Mouse (Mus musculus) MEL (cell line): ENCODE results near the gene Farp1. TPM values are rescaled to one million over a fixed set of nuclear protein-coding genes. Genes with fewer than 3 reads are reported as not detected.

Experiments
- DNase-seq: peaks from one replicate; pipeline ENCODE4 v3.0.0; 2011; ENCODE audit warnings: low read depth, low spot score
- H3K27ac ChIP-seq: 2 replicates; pipeline ENCODE4 v1.5.1; 2012; ENCODE audit warnings: low read depth, mild to moderate bottlenecking, control low read depth, low read length, moderate library complexity; ENCODE audit not compliant: control insufficient read depth
- H3K27me3 ChIP-seq, 2 experiments: fragments of 150-350 bp in 1 of 2; sonication (generic) in 1 of 2; 2 replicates each; pipeline ENCODE4 v1.6.1; 2012; ENCODE audit warnings: low read length in 2 of 2, mild to moderate bottlenecking in 2 of 2, improper control_type of control experiment in 1 of 2, moderate library complexity in 1 of 2; ENCODE audit not compliant: insufficient read depth in 2 of 2, control insufficient read depth in 1 of 2
- H3K36me3 ChIP-seq, 2 experiments: 2 replicates each; pipeline ENCODE4 v1.6.1; 2012 to 2014; ENCODE audit warnings: low read length in 2 of 2, improper control_type of control experiment in 1 of 2, inconsistent platforms in 1 of 2, mild to moderate bottlenecking in 1 of 2; ENCODE audit not compliant: insufficient read depth in 2 of 2, control insufficient read depth in 1 of 2
- H3K4me1 ChIP-seq, 2 experiments: fragments of 150-350 bp in 1 of 2; sonication (generic) in 1 of 2; 2 replicates each; pipeline ENCODE4 v1.6.1; 2012; ENCODE audit warnings: low read length in 2 of 2, improper control_type of control experiment in 1 of 2, mild to moderate bottlenecking in 1 of 2; ENCODE audit not compliant: insufficient read depth in 2 of 2, control insufficient read depth in 1 of 2
- H3K4me3 ChIP-seq, 2 experiments: fragments of 150-350 bp in 1 of 2; sonication (generic) in 1 of 2; 2 replicates each; pipeline ENCODE4 v1.5.1; 2012; ENCODE audit warnings: low read depth in 2 of 2, low read length in 2 of 2, mild to moderate bottlenecking in 2 of 2, moderate library complexity in 2 of 2, control low read depth in 1 of 2, improper control_type of control experiment in 1 of 2; ENCODE audit not compliant: control insufficient read depth in 1 of 2, insufficient read depth in 1 of 2
- H3K79me2 ChIP-seq: 2 replicates; pipeline ENCODE4 v1.6.1; 2012; ENCODE audit warnings: mild to moderate bottlenecking, low read length, moderate library complexity; ENCODE audit not compliant: control insufficient read depth, poor library complexity, insufficient read depth
- H3K9ac ChIP-seq: 2 replicates; pipeline ENCODE4 v1.6.1; 2012; ENCODE audit warnings: low read depth, mild to moderate bottlenecking, control low read depth, low read length, moderate library complexity; ENCODE audit not compliant: control insufficient read depth, poor library complexity, severe bottlenecking
- H3K9me3 ChIP-seq: fragments of 150-350 bp; sonication (generic); replicated peaks from 2 replicates; pipeline ENCODE4 v1.6.1; 2012; ENCODE audit warnings: mild to moderate bottlenecking, low read length, improper control_type of control experiment, moderate library complexity; ENCODE audit not compliant: insufficient read depth
- BHLHE40 ChIP-seq: IDR thresholded peaks from 2 replicates; pipeline ENCODE4 v1.6.1; 2012; ENCODE audit warnings: low read depth, mild to moderate bottlenecking, inconsistent platforms, low read length, improper control_type of control experiment, borderline replicate concordance
- CTCF ChIP-seq, 3 experiments: IDR thresholded peaks in 2 of 3; conservative IDR thresholded peaks in 1 of 3; 2 replicates each; pipeline ENCODE4 v1.5.1; 2011 to 2012; ENCODE audit warnings: low read length in 3 of 3, low read depth in 2 of 3, mild to moderate bottlenecking in 2 of 3, improper control_type of control experiment in 1 of 3, inconsistent platforms in 1 of 3, mixed read lengths in 1 of 3, moderate library complexity in 1 of 3; ENCODE audit not compliant: control insufficient read depth in 1 of 3, insufficient read depth in 1 of 3, poor library complexity in 1 of 3, severe bottlenecking in 1 of 3
- E2F4 ChIP-seq: IDR thresholded peaks from 2 replicates; pipeline ENCODE4 v1.6.1; 2011; ENCODE audit warnings: low read depth, low read length, improper control_type of control experiment, borderline replicate concordance
- ETS1 ChIP-seq: IDR thresholded peaks from 2 replicates; pipeline ENCODE4 v1.6.1; 2012; ENCODE audit warnings: low read depth, mild to moderate bottlenecking, inconsistent platforms, low read length, improper control_type of control experiment, moderate library complexity
- GATA1 ChIP-seq: IDR thresholded peaks from 2 replicates; pipeline ENCODE4 v1.6.1; 2011; ENCODE audit warnings: low read depth, low read length, improper control_type of control experiment
- JUND ChIP-seq: IDR thresholded peaks from 2 replicates; pipeline ENCODE4 v1.6.1; 2011; ENCODE audit warnings: low read depth, mild to moderate bottlenecking, improper control_type of control experiment, low read length
- KAT2A ChIP-seq: conservative IDR thresholded peaks from 2 replicates; pipeline ENCODE4 v1.6.1; 2012; ENCODE audit warnings: low read depth, low read length, improper control_type of control experiment, inconsistent platforms
- MAFK ChIP-seq: IDR thresholded peaks from 2 replicates; pipeline ENCODE4 v1.6.1; 2011; ENCODE audit warnings: low read depth, mild to moderate bottlenecking, low read length, improper control_type of control experiment, borderline replicate concordance
- MAZ ChIP-seq: IDR thresholded peaks from 2 replicates; pipeline ENCODE4 v1.6.1; 2012; ENCODE audit warnings: low read depth, mild to moderate bottlenecking, inconsistent platforms, low read length, improper control_type of control experiment
- MXI1 ChIP-seq: IDR thresholded peaks from 2 replicates; pipeline ENCODE4 v1.6.1; 2011; ENCODE audit warnings: mild to moderate bottlenecking, low read depth, low read length, improper control_type of control experiment
- MYB ChIP-seq: IDR thresholded peaks from 2 replicates; pipeline ENCODE4 v1.6.1; 2011; ENCODE audit warnings: mild to moderate bottlenecking, low read depth, low read length, improper control_type of control experiment
- MYC ChIP-seq: IDR thresholded peaks from 2 replicates; pipeline ENCODE4 v1.6.1; 2011; ENCODE audit warnings: low read depth, mild to moderate bottlenecking, low read length, improper control_type of control experiment, moderate library complexity
- POLR2AphosphoS5 ChIP-seq: IDR thresholded peaks from 2 replicates; pipeline ENCODE4 v1.6.1; 2012; ENCODE audit warnings: low read depth, borderline replicate concordance, mild to moderate bottlenecking, inconsistent platforms, low read length, moderate library complexity, mixed read lengths
- RCOR1 ChIP-seq: IDR thresholded peaks from 2 replicates; pipeline ENCODE4 v1.6.1; 2012; ENCODE audit warnings: low read depth, mild to moderate bottlenecking, inconsistent platforms, low read length, improper control_type of control experiment
- SIN3A ChIP-seq: IDR thresholded peaks from 2 replicates; pipeline ENCODE4 v1.6.1; 2012; ENCODE audit warnings: low read length, improper control_type of control experiment, inconsistent platforms
- SMC3 ChIP-seq: IDR thresholded peaks from 2 replicates; pipeline ENCODE4 v1.6.1; 2011; ENCODE audit warnings: low read depth, low read length, improper control_type of control experiment
- UBTF ChIP-seq: IDR thresholded peaks from 2 replicates; pipeline ENCODE4 v1.6.1; 2012; ENCODE audit warnings: low read depth, mild to moderate bottlenecking, inconsistent platforms, low read length, improper control_type of control experiment, moderate library complexity, borderline replicate concordance; ENCODE audit not compliant: insufficient read depth
- USF1 ChIP-seq: IDR thresholded peaks from 2 replicates; pipeline ENCODE4 v1.6.1; 2014; ENCODE audit warnings: low read depth, mild to moderate bottlenecking, inconsistent platforms, low read length, improper control_type of control experiment, moderate library complexity
- USF2 ChIP-seq, 2 experiments: IDR thresholded peaks; 2 replicates each; pipeline ENCODE4 v1.6.1; 2011 to 2012; ENCODE audit warnings: improper control_type of control experiment in 2 of 2, low read length in 2 of 2, borderline replicate concordance in 1 of 2, inconsistent platforms in 1 of 2, low read depth in 1 of 2, mild to moderate bottlenecking in 1 of 2; ENCODE audit not compliant: insufficient read depth in 1 of 2
- polyA plus RNA-seq, 2 experiments: library from polyadenylated mRNA; stranded (reverse) in 1 of 2; unstranded in 1 of 2; fragments of >175 nt in 1 of 2; fragments of >200 nt in 1 of 2; gene quantifications; 2 replicates each; pipeline versions ENCODE4 v1.2.1 to v1.2.4; 2012; ENCODE audit warnings: low replicate concordance in 2 of 2, low read depth in 1 of 2; ENCODE audit not compliant: insufficient read length in 2 of 2, insufficient read depth in 1 of 2, missing spikeins in 1 of 2
- total RNA-seq: library from RNA; depleted of rRNA; stranded (reverse); fragments of 300-350 nt; gene quantifications from 2 replicates; pipeline ENCODE4 v1.2.3, GENCODE M21; 2012

Gene Farp1
- total and polyA plus RNA-seq, 3 experiments = 0.62 to 1.1 TPM; not detected in 1

DNA sequence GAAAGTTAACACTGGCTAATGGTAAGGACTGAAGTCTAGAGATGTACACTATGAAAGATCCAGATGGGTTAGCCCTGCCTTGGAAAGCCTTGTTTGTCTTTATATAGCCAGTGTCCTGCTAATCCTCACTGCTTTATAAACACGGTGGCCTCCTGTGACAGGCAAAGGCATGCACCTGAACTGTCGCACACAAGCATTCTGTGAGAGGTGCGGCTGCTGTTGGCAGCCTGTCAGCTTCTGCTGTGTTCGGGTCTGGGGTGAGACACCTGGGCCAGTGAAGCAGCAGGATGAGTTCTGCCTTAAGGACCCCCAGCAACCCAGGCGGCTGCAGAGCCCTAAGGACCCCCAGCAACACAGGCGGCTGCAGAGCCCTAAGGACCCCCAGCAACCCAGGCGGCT lies 131.0 kb downstream of the Farp1 start:
- Histone ChIP-seq H3K9me3 (no peaks in the 10 kb centered on the region), H3K4me1 (no peaks in the 10 kb centered on the region), H3K36me3 (no peaks in the 10 kb centered on the region), H3K79me2 (no peaks in the 10 kb centered on the region), H3K27me3 (no peaks in the 10 kb centered on the region), H3K9ac (no peak overlapping the region), H3K27ac (no peak overlapping the region), H3K4me3 (no peak overlapping the region)
- TF ChIP-seq UBTF (no peak), SMC3 (no peak), KAT2A (no peak), MAFK (no peak), USF1 (no peak), USF2 (IDR thresholded peaks at IDR 0.05; ENCODE audit: borderline replicate concordance in 1 of 2, insufficient read depth in 1 of 2, low read depth in 1 of 2, low read length in 2 of 2) (no peak), JUND (no peak), CTCF (IDR thresholded peaks at IDR 0.05 in 2 of 3, conservative IDR thresholded peaks at IDR 0.05 in 1 of 3; ENCODE audit: control insufficient read depth in 1 of 3, insufficient read depth in 1 of 3, low read depth in 2 of 3, low read length in 3 of 3, poor library complexity in 1 of 3, severe bottlenecking in 1 of 3) (no peak), MYC (no peak), MYB (no peak), RCOR1 (no peak), POLR2AphosphoS5 (no peak), BHLHE40 (no peak), SIN3A (no peak)
- no peak for DNase-seq

DNA sequence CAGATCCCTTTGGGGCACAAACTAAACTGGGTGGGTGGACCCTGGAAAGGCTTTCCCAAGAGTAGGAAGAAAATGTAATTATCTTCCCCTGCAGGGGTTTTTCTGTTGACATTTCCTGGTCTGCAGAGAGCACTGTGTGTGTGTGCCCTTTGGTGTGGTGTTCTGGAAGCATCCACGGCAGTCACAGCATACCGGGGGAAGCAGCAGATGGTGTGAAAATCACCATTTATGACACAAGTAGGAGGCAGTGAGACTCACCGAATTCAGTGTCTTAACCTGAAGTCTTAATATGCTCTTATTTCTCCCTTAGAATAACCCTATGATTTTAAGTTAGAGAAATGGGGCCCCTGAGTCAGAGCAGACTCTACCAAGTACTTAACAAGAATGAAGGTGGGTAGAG lies 133.7 kb downstream of the Farp1 start:
- DNase-seq = no peak
- Histone ChIP-seq H3K4me1 (no peaks in the 10 kb centered on the region), H3K27ac (no peak overlapping the region), H3K4me3 (no peak overlapping the region), H3K9ac (no peak overlapping the region), H3K9me3 (no peaks in the 10 kb centered on the region), H3K27me3 (no peaks in the 10 kb centered on the region)
- no peak for TF ChIP-seq USF1
- no peak for TF ChIP-seq E2F4
- no peak for TF ChIP-seq UBTF
- no peak for TF ChIP-seq JUND
- TF ChIP-seq MAZ = no peak
- no peak for TF ChIP-seq GATA1
- TF ChIP-seq MXI1 = no peak
- TF ChIP-seq ETS1 = no peak
- TF ChIP-seq, all 39 proteins: peak for 0
- H3K36me3 ChIP-seq = no peaks in the 10 kb centered on the region
- no peaks in the 10 kb centered on the region for H3K79me2 ChIP-seq
